Mouse (Mus musculus) liver, postnatal 0 days (tissue): ENCODE data around the gene Strip2.

Experiments used
- CTCF ChIP-seq: sonication (generic); IDR thresholded peaks from 2 replicates; pipeline ENCODE4 v1.5.1; 2016; ENCODE audit warnings: antibody characterized with exemption, low read depth
- EP300 ChIP-seq: IDR thresholded peaks from 2 replicates; pipeline ENCODE4 v1.6.1; 2016; ENCODE audit warnings: antibody characterized with exemption, low read depth, mild to moderate bottlenecking

DNA sequence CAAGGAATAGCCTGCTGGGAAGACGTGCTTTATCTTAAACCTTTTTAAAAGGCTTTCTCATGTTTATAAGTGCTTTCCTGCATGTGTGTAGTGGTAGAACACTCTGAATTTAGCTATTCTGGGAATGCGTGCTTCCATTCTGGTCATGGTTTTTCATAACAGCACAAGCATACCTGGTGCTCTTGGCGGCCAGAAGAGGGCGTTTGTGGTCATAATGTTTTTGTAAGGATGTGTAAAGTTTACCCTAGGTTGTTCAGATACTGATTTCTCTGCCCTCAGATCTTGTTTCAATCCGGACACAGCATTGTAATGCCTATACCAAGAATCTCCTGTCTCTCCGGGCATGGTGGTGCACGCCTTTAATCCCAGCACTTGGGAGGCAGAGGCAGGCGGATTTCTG is 58.0 kb downstream of the Strip2 start:
- no peak for TF ChIP-seq EP300
- TF ChIP-seq CTCF: peak; percentile 47
